Mouse (Mus musculus) liver, embryonic 13.5 days (tissue): ENCODE results near the gene Spib. TPM values are rescaled to one million over a fixed set of nuclear protein-coding genes. Genes with fewer than 3 reads are reported as not detected.

Experiments
- ATAC-seq: fragments of 200-750 bp; cut with Nextera tagmentation; 2 replicates; pipeline ENCODE4 v1.8.0; 2017; ENCODE audit warnings: low read depth, mild to moderate bottlenecking, moderate number of reproducible peaks, moderate library complexity
- DNase-seq: peaks from one replicate; pipeline ENCODE4 v3.0.0; 2022
- H3K27ac ChIP-seq: fragments of 300-500 bp; sonication (generic); 2 replicates; pipeline ENCODE4 v1.5.1; 2015; ENCODE audit warnings: moderate library complexity, mild to moderate bottlenecking, inconsistent platforms
- H3K27me3 ChIP-seq: fragments of 300-500 bp; sonication (generic); 2 replicates; pipeline ENCODE4 v1.6.1; 2015; ENCODE audit warnings: mild to moderate bottlenecking, inconsistent platforms
- H3K36me3 ChIP-seq: fragments of 300-500 bp; sonication (generic); 2 replicates; pipeline ENCODE4 v1.6.1; 2015; ENCODE audit warnings: mild to moderate bottlenecking, inconsistent platforms
- H3K4me1 ChIP-seq: fragments of 300-500 bp; sonication (generic); replicated peaks from 2 replicates; pipeline ENCODE4 v1.6.1; 2015; ENCODE audit warnings: inconsistent platforms
- H3K4me2 ChIP-seq: fragments of 300-500 bp; sonication (generic); 2 replicates; pipeline ENCODE4 v1.6.1; 2015; ENCODE audit warnings: inconsistent platforms, mild to moderate bottlenecking, moderate library complexity
- H3K4me3 ChIP-seq: fragments of 300-500 bp; sonication (generic); replicated peaks from 2 replicates; pipeline ENCODE4 v1.5.1; 2015; ENCODE audit warnings: mild to moderate bottlenecking, inconsistent platforms
- H3K9ac ChIP-seq: fragments of 300-500 bp; sonication (generic); 2 replicates; pipeline ENCODE4 v1.6.1; 2015; ENCODE audit warnings: mild to moderate bottlenecking, inconsistent platforms
- H3K9me3 ChIP-seq: fragments of 300-500 bp; sonication (generic); replicated peaks from 2 replicates; pipeline ENCODE4 v1.6.1; 2016; ENCODE audit warnings: inconsistent platforms
- WGBS: fragments of 180-500 bp; shearing (Covaris S2); methylation state at CpG from one replicate; pipeline ENCODE4 v1.1.7; 2015; ENCODE audit not compliant: insufficient replicate concordance; 5-methylcytosine and 5-hydroxymethylcytosine counted together
- microRNA-seq: library from miRNA; unstranded; fragments of <30 nt; microRNA quantifications from one replicate; pipeline ENCODE4, GENCODE M21; 2016
- polyA plus RNA-seq: library from polyadenylated mRNA; unstranded; fragments of >200 nt; fragmentation: Nextera tagmentation; extraction: Ambion mirVana; gene quantifications from 2 replicates; pipeline ENCODE4 v1.2.1, GENCODE M21; 2015

Gene Spib
- polyA plus RNA-seq, 1 experiment from 2014 or later, result 0.08 TPM

DNA sequence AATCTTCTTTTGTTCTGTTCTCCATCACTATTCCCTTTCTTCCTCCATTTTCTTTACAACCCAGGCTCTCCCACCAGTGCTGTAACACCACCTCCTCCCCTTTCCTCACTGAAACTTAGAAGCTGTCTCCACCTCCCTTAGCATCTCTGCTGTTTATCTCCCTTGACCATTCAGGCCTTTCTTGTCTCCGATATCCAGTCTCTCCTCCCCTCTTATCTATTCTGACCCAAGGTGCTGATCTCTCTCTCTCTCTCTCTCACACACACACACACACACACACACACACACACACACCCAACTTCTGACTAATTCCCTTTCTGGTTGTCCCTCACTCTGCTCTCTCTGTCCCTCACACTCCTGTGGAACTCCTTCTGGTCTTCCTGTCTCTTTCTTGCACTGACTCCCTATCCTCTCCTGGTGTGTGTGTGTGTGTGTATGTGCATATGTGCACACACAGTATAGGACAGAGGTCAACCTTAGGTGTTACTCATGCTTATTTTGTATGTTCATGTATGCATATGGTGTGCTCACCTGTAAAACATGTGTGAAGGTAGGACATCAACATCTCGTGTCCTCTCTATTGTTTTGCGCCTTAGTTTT, 48.9 kb downstream of the Spib start:
- Histone ChIP-seq H3K4me2 (peak overlapping the region; percentile 68), H3K36me3 (no peaks in the 10 kb centered on the region), H3K27me3 (peaks cover 42% of the 10 kb centered on the region), H3K9ac (peak overlapping the region; percentile 77), H3K4me1 (peaks cover 61% of the 10 kb centered on the region), H3K4me3 (peak overlapping the region; percentile 24), H3K27ac (peak overlapping the region; percentile 94), H3K9me3 (no peaks in the 10 kb centered on the region)
- DNase-seq, result peak; percentile 66
- WGBS, result 40% methylated on average over 3 of the region's 3 CpGs
- peak; percentile 94 for ATAC-seq

Small RNA genes within 50 kb of the gene (microRNA-seq; reads per million reads assigned to microRNA genes)
- gene Mir7053, result not detected

Other genes starting within 250 kb of the Spib start
- 0.46 and 0.76 TPM in 2 replicates for gene Clec11a, start 225.2 kb downstream of the Spib start, polyA plus RNA-seq
- 0.06 TPM in 2 replicates for gene Shank1, start 221.8 kb downstream of the Spib start, polyA plus RNA-seq
- 0.03 and 0.09 TPM in 2 replicates for gene Syt3, start 148.0 kb downstream of the Spib start, polyA plus RNA-seq
- 0.18 TPM in 1 of 2 replicates, not detected in the other for gene 1700008O03Rik, start 146.3 kb downstream of the Spib start, polyA plus RNA-seq
- gene Lrrc4b, start 103.1 kb downstream of the Spib start, polyA plus RNA-seq, result not detected in 2 replicates
- gene Aspdh, start 66.7 kb downstream of the Spib start, polyA plus RNA-seq, result 6.0 and 6.9 TPM in 2 replicates
- 170 and 176 TPM in 2 replicates for gene Josd2, start 64.1 kb downstream of the Spib start, polyA plus RNA-seq
- gene Emc10, start 35.5 kb downstream of the Spib start, polyA plus RNA-seq, result 43.3 and 46.0 TPM in 2 replicates
- 1.3 and 1.5 TPM in 2 replicates for gene Fam71e1, start 35.5 kb downstream of the Spib start, polyA plus RNA-seq
- gene Mybpc2, start 7.4 kb downstream of the Spib start, polyA plus RNA-seq, result not detected in 2 replicates
- gene Pold1, start 16.8 kb upstream of the Spib start, polyA plus RNA-seq, result 68.3 and 68.4 TPM in 2 replicates
- 40.7 and 47.1 TPM in 2 replicates for gene Nr1h2, start 21.9 kb upstream of the Spib start, polyA plus RNA-seq
- gene Napsa, start 40.3 kb upstream of the Spib start, polyA plus RNA-seq, result 4.5 and 5.1 TPM in 2 replicates
- 0.05 and 0.06 TPM in 2 replicates for gene Kcnc3, start 58.6 kb upstream of the Spib start, polyA plus RNA-seq
- 0.12 and 0.31 TPM in 2 replicates for gene Myh14, start 138.8 kb upstream of the Spib start, polyA plus RNA-seq
- not detected in 2 replicates for gene Izumo2, start 176.7 kb upstream of the Spib start, polyA plus RNA-seq
- gene Vrk3, start 216.3 kb upstream of the Spib start, polyA plus RNA-seq, result 30.0 and 30.8 TPM in 2 replicates
- 0.99 and 1.1 TPM in 2 replicates for gene Zfp473, start 219.0 kb upstream of the Spib start, polyA plus RNA-seq